Mouse (Mus musculus) gonadal fat pad, adult 2 months (tissue): ENCODE measurements around the gene Relb. TPM values are rescaled to one million over a fixed set of nuclear protein-coding genes. Genes with fewer than 3 reads are reported as not detected.

ENCODE experiments used
- polyA plus RNA-seq: library from polyadenylated mRNA; depleted of rRNA; stranded (reverse); fragments of >200 nt; gene quantifications from 2 replicates; pipeline ENCODE4 v1.2.3, GENCODE M21; 2012; rRNA removed

Relb gene
- polyA plus RNA-seq, 1 experiment: 21.9 TPM

Other genes starting within 250 kb of the Relb start
- gene Ercc2, start 247.4 kb downstream of the Relb start, polyA plus RNA-seq: 32.0 and 47.0 TPM in 2 replicates
- gene Klc3, start 225.3 kb downstream of the Relb start, polyA plus RNA-seq: 20.9 and 27.8 TPM in 2 replicates
- gene Ckm, start 224.7 kb downstream of the Relb start, polyA plus RNA-seq: 37.3 and 62.7 TPM in 2 replicates
- 12.1 and 12.3 TPM in 2 replicates for gene Mark4, start 170.6 kb downstream of the Relb start, polyA plus RNA-seq
- gene Exoc3l2, start 166.1 kb downstream of the Relb start, polyA plus RNA-seq: 5.1 and 5.3 TPM in 2 replicates
- 10.9 TPM in 2 replicates for gene Bloc1s3, start 121.1 kb downstream of the Relb start, polyA plus RNA-seq
- 114 and 128 TPM in 2 replicates for gene Trappc6a, start 121.0 kb downstream of the Relb start, polyA plus RNA-seq
- gene Nkpd1, start 111.6 kb downstream of the Relb start, polyA plus RNA-seq: 0.35 and 0.56 TPM in 2 replicates
- gene Ppp1r37, start 66.4 kb downstream of the Relb start, polyA plus RNA-seq: 104 and 109 TPM in 2 replicates
- gene Zfp296, start 52.2 kb downstream of the Relb start, polyA plus RNA-seq: 2.0 and 2.7 TPM in 2 replicates
- 70.7 and 100 TPM in 2 replicates for gene Gemin7, start 51.8 kb downstream of the Relb start, polyA plus RNA-seq
- 56.3 and 60.1 TPM in 2 replicates for gene Clasrp, start 25.0 kb downstream of the Relb start, polyA plus RNA-seq
- 152 and 174 TPM in 2 replicates for gene Clptm1, start 35.6 kb upstream of the Relb start, polyA plus RNA-seq
- gene Apoc2, start 48.5 kb upstream of the Relb start, polyA plus RNA-seq: 2.1 and 4.1 TPM in 2 replicates
- not detected in 2 replicates for gene Gm44805, start 52.0 kb upstream of the Relb start, polyA plus RNA-seq
- gene Apoc4, start 52.0 kb upstream of the Relb start, polyA plus RNA-seq: 8.7 and 13.2 TPM in 2 replicates
- 90.2 and 97.7 TPM in 2 replicates for gene Apoc1, start 63.2 kb upstream of the Relb start, polyA plus RNA-seq
- gene Apoe, start 69.8 kb upstream of the Relb start, polyA plus RNA-seq: 3,227 and 3,747 TPM in 2 replicates
- 71.5 and 78.9 TPM in 2 replicates for gene Tomm40, start 86.0 kb upstream of the Relb start, polyA plus RNA-seq
- gene Nectin2, start 121.0 kb upstream of the Relb start, polyA plus RNA-seq: 47.6 and 48.5 TPM in 2 replicates
- 133 and 134 TPM in 2 replicates for gene Bcam, start 141.6 kb upstream of the Relb start, polyA plus RNA-seq
- 21.4 and 22.9 TPM in 2 replicates for gene Cblc, start 167.4 kb upstream of the Relb start, polyA plus RNA-seq
- gene Bcl3, start 193.3 kb upstream of the Relb start, polyA plus RNA-seq: 10.5 and 11.8 TPM in 2 replicates
- gene Gm19345, start 222.6 kb upstream of the Relb start, polyA plus RNA-seq: 0.11 TPM in 1 of 2 replicates, not detected in the other
- 0.22 and 0.57 TPM in 2 replicates for gene Ceacam16, start 231.9 kb upstream of the Relb start, polyA plus RNA-seq